8 mouse cellular contexts compared by ENCODE assay signal in genomic region chr8:82939912-82940311, GRCm38 (mm10).
DNase-seq lines count a peak whose midpoint lies in the region; ATAC-seq and TF ChIP-seq lines count a peak whose summit lies in the region.

No protein-coding gene starts in this region.

- no peak for DNase-seq in neural tube, embryonic 10.5 days (ENCODE audit: extremely low spot score, low spot score)
- peak; percentile 20 for DNase-seq in c-Kit-positive CD71-negative TER-119-negative erythroid progenitor cells, embryonic 14.5 days (ENCODE audit: low read depth)
- DNase-seq in heart, postnatal 36 days, result peak; percentile 27 to 51
- DNase-seq in liver, adult 2 months (ENCODE audit: extremely low read depth, low read depth, low spot score), result peak; percentile 46
- DNase-seq in ovary, postnatal 14 days (ENCODE audit: low spot score), result peak; percentile 13
- no peak for DNase-seq in right cerebral cortex, postnatal 36 days (ENCODE audit: low spot score in 2 of 2)
- no peak for DNase-seq in midbrain, embryonic 11.5 days (ENCODE audit: low spot score, missing footprints)

- H3K79me2 ChIP-seq in liver, adult 2 months (ENCODE audit: control insufficient read depth, insufficient read depth, low read length), result no peaks in the 10 kb centered on the region

- ATAC-seq in neural tube, embryonic 13.5 days (ENCODE audit: low read depth), result no peak
- ATAC-seq in midbrain, embryonic 11.5 days (ENCODE audit: low FRiP score), result no peak

- TF ChIP-seq POLR2A in liver, adult 2 months (IDR thresholded peaks at IDR 0.05; ENCODE audit: extremely low read depth, insufficient read depth, low read length), result no peak

- TF ChIP-seq CTCF in liver, adult 2 months (IDR thresholded peaks at IDR 0.05; ENCODE audit: low read depth, low read length), result no peak

- H3K9ac ChIP-seq in neural tube, embryonic 13.5 days, result no peak overlapping the region
- no peak overlapping the region for H3K9ac ChIP-seq in liver, adult 2 months (ENCODE audit: low read depth, low read length)
- H3K9ac ChIP-seq in midbrain, embryonic 11.5 days (ENCODE audit: low read length), result no peak overlapping the region

- H3K27ac ChIP-seq in neural tube, embryonic 13.5 days (replicated peaks), result peak overlapping the region; percentile 57
- H3K27ac ChIP-seq in liver, adult 2 months (replicated peaks; ENCODE audit: insufficient read depth, low read depth, low read length), result no peak overlapping the region
- no peak overlapping the region for H3K27ac ChIP-seq in midbrain, embryonic 11.5 days (ENCODE audit: low read depth, low read length)

- no peak overlapping the region for H3K4me3 ChIP-seq in neural tube, embryonic 13.5 days
- no peak overlapping the region for H3K4me3 ChIP-seq in liver, adult 2 months (ENCODE audit: insufficient read depth, low read depth, low read length)
- no peak overlapping the region for H3K4me3 ChIP-seq in midbrain, embryonic 11.5 days (ENCODE audit: low read depth, low read length)

- no peaks in the 10 kb centered on the region for H3K9me3 ChIP-seq in neural tube, embryonic 13.5 days
- no peaks in the 10 kb centered on the region for H3K9me3 ChIP-seq in midbrain, embryonic 11.5 days (ENCODE audit: control insufficient read depth, low read length)

- 21% methylated on average over 6 of the region's 6 CpGs for WGBS in neural tube, embryonic 13.5 days
- WGBS in liver, adult 2 months, result 50% methylated on average over 6 of the region's 6 CpGs
- WGBS in midbrain, embryonic 11.5 days, result 73% methylated on average over 6 of the region's 6 CpGs

- H3K4me1 ChIP-seq in neural tube, embryonic 13.5 days (replicated peaks), result peaks cover 35% of the 10 kb centered on the region
- no peaks in the 10 kb centered on the region; the same call in 1 of the 2 replicates for H3K4me1 ChIP-seq in liver, adult 2 months (ENCODE audit: control insufficient read depth, insufficient read depth, low read length)
- H3K4me1 ChIP-seq in midbrain, embryonic 11.5 days (ENCODE audit: control insufficient read depth, insufficient read depth, low read length), result no peaks in the 10 kb centered on the region

- intact Hi-C loops in heart, postnatal 36 days (cut with DNase I), result loop anchor here (2.0 kb wide), 1 partner anchor 75 kb away; no protein-coding TSS in a partner anchor

- H3K36me3 ChIP-seq in neural tube, embryonic 13.5 days, result no peaks in the 10 kb centered on the region
- no peaks in the 10 kb centered on the region for H3K36me3 ChIP-seq in liver, adult 2 months (ENCODE audit: control insufficient read depth, insufficient read depth, low read length)
- H3K36me3 ChIP-seq in midbrain, embryonic 11.5 days (ENCODE audit: control insufficient read depth, insufficient read depth, low read length), result no peaks in the 10 kb centered on the region

- no peaks in the 10 kb centered on the region for H3K27me3 ChIP-seq in neural tube, embryonic 13.5 days
- H3K27me3 ChIP-seq in liver, adult 2 months (ENCODE audit: control insufficient read depth, insufficient read depth, low read length), result no peaks in the 10 kb centered on the region
- no peaks in the 10 kb centered on the region for H3K27me3 ChIP-seq in midbrain, embryonic 11.5 days (ENCODE audit: control insufficient read depth, insufficient read depth, low read length)

- H3K4me2 ChIP-seq in neural tube, embryonic 13.5 days, result 0 out of 2 replicates have a peak overlapping the region, but pooled peaks have one; percentile 3
- no peak overlapping the region for H3K4me2 ChIP-seq in midbrain, embryonic 11.5 days

Comparison
In these comparisons a context has a peak if more than half of its experiments do, and no peak if none do; other contexts are left out.
1. DNase-seq: peak in c-Kit-positive CD71-negative TER-119-negative erythroid progenitor cells, embryonic 14.5 days (single experiment), heart, postnatal 36 days (2 of 2), liver, adult 2 months (single experiment) and ovary, postnatal 14 days (single experiment); none in neural tube, embryonic 10.5 days (single experiment), right cerebral cortex, postnatal 36 days (0 of 2) and midbrain, embryonic 11.5 days (single experiment).